Comparison of ENCODE assay signal across 12 mouse cellular contexts in genomic region chr12:51947498-51947945, GRCm38 (mm10). TPM values are rescaled to one million over a fixed set of nuclear protein-coding genes. Genes with fewer than 3 reads are reported as not detected.
DNase-seq lines count a peak whose midpoint lies in the region.
"Had no signal": no experiment of that assay in that cellular context is flagged by ENCODE, and none has a peak within 500 bp of the region (broad histone marks: within the 10 kb centered on the region; RNA-seq: fewer than 3 reads in every experiment).

No protein-coding gene starts in this region.

- WGBS in hindbrain, embryonic 10.5 days = 90% methylated on average over 10 of the region's 10 CpGs

- no peak overlapping the region for H3K27ac ChIP-seq in hindbrain, embryonic 10.5 days
- H3K27ac ChIP-seq: forebrain, embryonic 15.5 days; hindbrain, embryonic 15.5 days; limb, embryonic 12.5 days had no signal

- no peak overlapping the region for H3K4me3 ChIP-seq in hindbrain, embryonic 10.5 days
- H3K4me3 ChIP-seq: forebrain, embryonic 15.5 days; hindbrain, embryonic 15.5 days; limb, embryonic 12.5 days had no signal

- 0 out of 2 replicates have a peak, but pooled peaks cover 7% of the 10 kb centered on the region for H3K4me1 ChIP-seq in hindbrain, embryonic 10.5 days (replicated peaks)
- H3K4me1 ChIP-seq: hindbrain, embryonic 15.5 days; limb, embryonic 12.5 days had no signal

- DNase-seq in kidney, adult 9 months = peak; percentile 12
- DNase-seq in kidney, adult 8-10 months = no peak
- peak; percentile 31 for DNase-seq in right cerebral cortex, adult 18-20 months
- no peak for DNase-seq in right cerebral cortex, postnatal 36 days (ENCODE audit: low spot score in 2 of 2)
- DNase-seq in adrenal gland, postnatal 14 days = peak; percentile 77
- no peak for DNase-seq in ovary, adult 18-20 months (ENCODE audit: low spot score)
- DNase-seq in hindbrain, embryonic 10.5 days (ENCODE audit: low spot score) = no peak
- DNase-seq: cerebellum, postnatal 14 days; thymus, postnatal 4 days had no signal

- H3K9me3 ChIP-seq in hindbrain, embryonic 10.5 days = no peaks in the 10 kb centered on the region; the same call in 1 of the 2 replicates
- H3K9me3 ChIP-seq: forebrain, embryonic 15.5 days; hindbrain, embryonic 15.5 days; limb, embryonic 12.5 days had no signal

- peaks cover 71% of the 10 kb centered on the region for H3K36me3 ChIP-seq in hindbrain, embryonic 10.5 days

- H3K27me3 ChIP-seq in hindbrain, embryonic 10.5 days (ENCODE audit: insufficient read depth, poor library complexity, severe bottlenecking) = no peaks in the 10 kb centered on the region
- H3K27me3 ChIP-seq: forebrain, embryonic 15.5 days; hindbrain, embryonic 15.5 days; limb, embryonic 12.5 days had no signal

RNA-seq across cellular contexts. Expression of gene Heatr5a, which starts 23.6 kb away (rescaled TPM):
- total RNA-seq in adrenal gland, postnatal 14 days (2021) = 16.7 and 18.0 TPM in 2 replicates
- polyA plus RNA-seq in hindbrain, embryonic 10.5 days (2016; fragmentation: Nextera tagmentation; extraction: Ambion mirVana) = 10.1 and 12.0 TPM in 2 replicates

RNA-seq across cellular contexts. Expression of gene Dtd2, which starts 58.8 kb away (rescaled TPM):
- total RNA-seq in adrenal gland, postnatal 14 days (2021) = 16.5 and 18.4 TPM in 2 replicates
- 24.3 and 25.9 TPM in 2 replicates for polyA plus RNA-seq in hindbrain, embryonic 10.5 days (2016; fragmentation: Nextera tagmentation; extraction: Ambion mirVana)

Comparison
In these comparisons a context has a peak if more than half of its experiments do, and no peak if none do; other contexts are left out.
1. DNase-seq: peak in kidney, adult 9 months (single experiment), right cerebral cortex, adult 18-20 months (single experiment) and adrenal gland, postnatal 14 days (single experiment); none in kidney, adult 8-10 months (0 of 2), right cerebral cortex, postnatal 36 days (0 of 2), ovary, adult 18-20 months (single experiment) and hindbrain, embryonic 10.5 days (single experiment).